Mouse (Mus musculus) embryonic facial prominence, embryonic 14.5 days (tissue): ENCODE data around the gene Loxl1. TPM values are rescaled to one million over a fixed set of nuclear protein-coding genes. Genes with fewer than 3 reads are reported as not detected.
A peak's percentile ranks its signal among the peaks of the same experiment; 100 is the strongest.
"Not testable (repeated sequence)": the region's sequence is repeated elsewhere in the genome, so short reads cannot be mapped to it uniquely, and the experiment has no call there.

ENCODE experiments used
- ATAC-seq: fragments of 200-750 bp; cut with Nextera tagmentation; 2 replicates; pipeline ENCODE4 v1.8.0; 2017; ENCODE audit warnings: low read depth, moderate number of reproducible peaks, moderate TSS enrichment
- DNase-seq: peaks from one replicate; pipeline ENCODE4 v3.0.0-alpha.2; 2015; ENCODE audit warnings: low spot score
- H3K27ac ChIP-seq: fragments of 300-500 bp; sonication (generic); replicated peaks from 2 replicates; pipeline ENCODE4 v1.5.1; 2014; ENCODE audit warnings: low read depth, mild to moderate bottlenecking, low read length, moderate library complexity
- H3K27me3 ChIP-seq: fragments of 300-500 bp; sonication (generic); replicated peaks from 2 replicates; pipeline ENCODE4 v1.6.1; 2014; ENCODE audit warnings: low read length; ENCODE audit not compliant: control insufficient read depth, insufficient read depth
- H3K36me3 ChIP-seq: fragments of 300-500 bp; sonication (generic); 2 replicates; pipeline ENCODE4 v1.6.1; 2014; ENCODE audit warnings: low read length, mixed read lengths; ENCODE audit not compliant: control insufficient read depth, insufficient read depth
- H3K4me1 ChIP-seq: fragments of 300-500 bp; sonication (generic); 2 replicates; pipeline ENCODE4 v1.6.1; 2014; ENCODE audit warnings: antibody characterized with exemption, low read length; ENCODE audit not compliant: control insufficient read depth, insufficient read depth
- H3K4me2 ChIP-seq: fragments of 300-500 bp; sonication (generic); 2 replicates; pipeline ENCODE4 v1.6.1; 2014; ENCODE audit warnings: low read depth, mild to moderate bottlenecking, low read length, moderate library complexity, mixed read lengths
- H3K4me3 ChIP-seq: fragments of 300-500 bp; sonication (generic); 2 replicates; pipeline ENCODE4 v1.5.1; 2014; ENCODE audit warnings: low read depth, mild to moderate bottlenecking, low read length
- H3K9ac ChIP-seq: fragments of 300-500 bp; sonication (generic); 2 replicates; pipeline ENCODE4 v1.6.1; 2014; ENCODE audit warnings: low read depth, mild to moderate bottlenecking, low read length, moderate library complexity, mixed read lengths
- H3K9me3 ChIP-seq: fragments of 300-500 bp; sonication (generic); 2 replicates; pipeline ENCODE4 v1.6.1; 2016; ENCODE audit warnings: low read length; ENCODE audit not compliant: control insufficient read depth
- WGBS: fragments of 180-500 bp; shearing (Covaris S2); extraction: QIAGEN DNeasy Blood & Tissue Kit; methylation state at CpG from one replicate; pipeline ENCODE4 v1.1.7; 2014; 5-methylcytosine and 5-hydroxymethylcytosine counted together
- polyA plus RNA-seq: library from polyadenylated mRNA; unstranded; fragments of >200 nt; fragmentation: Nextera tagmentation; extraction: Ambion mirVana; gene quantifications from 2 replicates; pipeline ENCODE4 v1.2.1, GENCODE M21; 2014

The Loxl1 gene
- polyA plus RNA-seq, 1 experiment from 2014 or later: 74.1 TPM

DNA sequence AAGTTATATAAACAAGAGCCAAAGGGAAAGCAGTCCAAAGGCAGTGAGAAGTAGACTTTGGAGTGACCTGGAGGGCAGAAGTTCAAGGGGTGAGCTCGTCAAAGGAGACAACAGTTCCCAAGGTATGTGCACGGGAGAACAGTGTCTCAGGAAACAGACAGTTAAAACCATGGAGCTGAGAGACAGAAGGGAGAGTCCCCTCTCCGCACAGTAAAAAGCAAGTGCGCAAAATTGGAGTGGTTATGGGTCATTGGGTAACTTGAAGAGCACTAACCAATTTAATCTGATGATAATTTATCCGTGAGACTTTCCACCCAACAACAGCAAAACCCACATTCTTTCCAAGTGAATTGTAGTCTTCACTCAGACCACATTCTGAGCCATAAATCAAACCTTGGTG lies 36.6 kb downstream of the Loxl1 start:
- Histone ChIP-seq H3K4me1 (peaks cover 16% of the 10 kb centered on the region), H3K36me3 (no peaks in the 10 kb centered on the region), H3K9ac (no peak overlapping the region), H3K9me3 (no peaks in the 10 kb centered on the region), H3K4me3 (no peak overlapping the region), H3K4me2 (no peak overlapping the region), H3K27ac (no peak overlapping the region), H3K27me3 (no peaks in the 10 kb centered on the region)
- 49% methylated on average over 5 of the region's 5 CpGs for WGBS
- DNase-seq: no peak
- ATAC-seq: no peak

DNA sequence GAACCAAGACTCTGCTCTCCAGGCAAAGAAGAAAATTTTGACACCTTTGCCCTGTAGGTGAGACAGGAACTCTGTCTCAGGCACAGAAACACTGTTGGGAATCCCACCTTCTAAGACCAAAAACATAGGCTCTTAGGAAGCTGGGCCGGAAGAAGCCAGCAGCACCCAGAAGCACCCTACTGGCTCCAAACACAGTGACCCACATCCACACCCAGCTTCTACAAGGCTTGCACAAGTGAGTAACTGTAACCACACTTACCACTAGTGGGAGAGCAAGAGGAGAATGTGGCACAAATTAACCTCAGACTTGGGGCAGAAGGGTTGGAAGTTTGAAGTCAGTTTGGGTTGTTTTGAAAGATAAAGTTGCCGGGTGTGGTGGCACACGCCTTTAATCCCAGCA lies 37.2 kb downstream of the Loxl1 start:
- Histone ChIP-seq H3K27me3 (no peaks in the 10 kb centered on the region), H3K4me2 (peak overlapping the region; percentile 30), H3K4me1 (peaks cover 16% of the 10 kb centered on the region), H3K9ac (peak overlapping the region; percentile 16; the same call in 1 of the 2 replicates), H3K9me3 (no peaks in the 10 kb centered on the region), H3K4me3 (no peak overlapping the region; the same call in 1 of the 2 replicates), H3K27ac (peak overlapping the region; percentile 81), H3K36me3 (no peaks in the 10 kb centered on the region)
- ATAC-seq: no peak
- DNase-seq: no peak
- WGBS: 71% methylated on average over 3 of the region's 3 CpGs

DNA sequence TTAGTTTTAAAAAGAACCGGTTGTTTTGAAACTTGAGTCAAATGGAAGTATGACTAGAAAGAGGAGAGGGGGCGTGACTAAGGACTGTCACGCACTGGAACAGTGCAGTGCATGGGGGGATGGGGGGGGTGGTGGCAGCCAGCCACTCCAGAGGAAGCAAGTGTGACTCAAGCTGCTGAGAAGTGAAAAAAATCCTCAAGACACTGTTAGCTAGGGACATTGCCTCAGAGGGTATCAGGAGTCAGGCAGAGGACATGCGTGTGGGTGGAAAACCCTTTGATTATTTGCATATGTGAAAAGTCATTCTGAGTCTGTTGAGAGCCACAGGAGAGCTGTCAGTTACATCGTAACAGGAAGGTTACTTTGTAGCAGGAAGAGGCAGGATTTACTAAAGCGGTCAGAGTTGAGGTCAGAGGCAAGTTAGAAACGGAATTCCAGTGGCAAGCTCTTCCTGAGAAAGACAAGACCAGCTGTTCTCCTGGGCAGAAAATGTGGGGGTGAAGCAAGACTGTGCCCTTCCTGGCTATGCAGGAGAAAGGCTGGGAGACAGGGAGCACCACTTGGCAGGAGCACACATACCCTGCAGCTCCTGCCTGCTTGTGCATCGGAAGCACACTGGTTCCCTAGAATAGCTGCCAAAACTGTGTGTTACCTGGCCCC lies 37.7 kb downstream of the Loxl1 start:
- peak overlapping the region; percentile 30 for H3K4me2 ChIP-seq
- ATAC-seq (peak; percentile 87), DNase-seq (peak; percentile 88)
- 7% methylated on average over 8 of the region's 8 CpGs for WGBS
- H3K4me3 ChIP-seq: no peak overlapping the region; the same call in 1 of the 2 replicates
- peak overlapping the region; percentile 16; the same call in 1 of the 2 replicates for H3K9ac ChIP-seq
- no peaks in the 10 kb centered on the region for H3K36me3 ChIP-seq
- H3K27ac ChIP-seq: peak overlapping the region; percentile 81
- H3K9me3 ChIP-seq: no peaks in the 10 kb centered on the region
- H3K4me1 ChIP-seq: peaks cover 16% of the 10 kb centered on the region
- H3K27me3 ChIP-seq: no peaks in the 10 kb centered on the region

DNA sequence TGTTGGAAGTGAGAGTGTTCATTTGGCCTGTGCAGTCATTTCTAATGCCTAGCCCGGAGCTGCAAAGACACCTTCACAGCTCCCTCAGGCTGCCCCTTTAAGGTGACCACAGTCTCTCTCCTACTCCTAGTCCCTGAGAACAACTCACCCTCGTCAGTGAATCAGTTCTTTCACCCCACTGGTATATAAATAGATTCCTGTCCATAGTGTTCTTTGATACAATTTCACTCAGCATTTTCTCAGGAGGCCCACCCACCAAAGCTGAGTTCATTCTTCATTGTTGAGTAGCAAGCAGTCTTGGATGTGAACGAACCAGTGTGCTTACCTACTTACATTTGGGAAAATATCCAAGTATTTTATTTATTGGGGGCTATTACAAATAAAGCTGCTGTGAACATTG lies 38.4 kb downstream of the Loxl1 start:
- WGBS: 43% methylated on average over 3 of the region's 3 CpGs
- no peak overlapping the region for H3K9ac ChIP-seq
- ATAC-seq (no peak), DNase-seq (no peak)
- no peak overlapping the region for H3K4me2 ChIP-seq
- H3K36me3 ChIP-seq: no peaks in the 10 kb centered on the region
- H3K27me3 ChIP-seq: no peaks in the 10 kb centered on the region
- peaks cover 16% of the 10 kb centered on the region for H3K4me1 ChIP-seq
- peak overlapping the region; percentile 81 for H3K27ac ChIP-seq
- no peaks in the 10 kb centered on the region for H3K9me3 ChIP-seq
- H3K4me3 ChIP-seq: no peak overlapping the region

DNA sequence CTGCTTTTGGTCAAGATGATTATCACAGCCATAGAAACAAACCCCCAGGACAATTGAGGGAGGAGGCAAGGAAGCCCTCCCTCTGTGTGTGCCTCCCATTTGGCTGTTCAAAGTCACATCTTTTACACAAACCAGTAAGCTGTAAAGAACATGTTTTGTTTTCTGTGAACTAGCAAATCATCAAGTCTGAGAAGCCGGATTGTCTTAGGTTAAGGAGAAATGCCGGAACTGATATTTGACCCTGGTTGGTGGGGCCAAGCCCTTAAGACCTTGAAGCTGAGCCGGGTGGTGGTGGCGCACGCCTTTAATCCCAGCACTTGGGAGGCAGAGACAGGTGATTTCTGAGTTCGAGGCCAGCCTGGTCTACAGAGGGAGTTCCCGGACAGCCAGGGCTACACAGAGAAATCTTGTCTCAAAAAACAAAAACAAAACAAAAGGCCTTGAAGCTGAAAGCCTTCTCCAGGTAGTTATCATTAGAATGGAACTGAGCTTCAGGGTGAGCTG lies 38.8 kb downstream of the Loxl1 start:
- Histone ChIP-seq H3K4me3 (no peak overlapping the region), H3K27ac (peak overlapping the region; percentile 81; the same call in 1 of the 2 replicates), H3K4me2 (no peak overlapping the region), H3K4me1 (peaks cover 16% of the 10 kb centered on the region), H3K36me3 (no peaks in the 10 kb centered on the region), H3K27me3 (no peaks in the 10 kb centered on the region), H3K9ac (no peak overlapping the region), H3K9me3 (no peaks in the 10 kb centered on the region)
- ATAC-seq (no peak), DNase-seq (no peak)
- WGBS: 66% methylated on average over 7 of the region's 7 CpGs

DNA sequence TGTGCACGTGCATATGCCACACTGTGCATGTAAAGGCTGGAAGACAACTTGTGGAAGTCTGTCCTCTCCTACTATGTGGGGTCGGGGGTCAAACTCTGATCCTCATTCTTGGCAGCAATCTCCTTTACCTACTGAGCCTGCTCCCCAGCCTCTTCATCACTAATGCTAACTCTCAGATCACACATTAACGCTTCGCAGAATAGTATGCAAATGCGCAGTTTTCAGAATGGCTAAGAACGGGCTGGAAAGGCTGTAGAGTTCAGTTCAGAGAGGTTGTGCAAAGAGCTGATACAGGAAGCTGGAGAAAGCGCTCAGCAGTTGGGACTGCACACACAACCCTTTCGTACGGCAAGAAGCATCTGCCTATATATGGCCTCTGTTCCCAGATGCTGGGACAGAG lies 40.1 kb downstream of the Loxl1 start:
- Histone ChIP-seq H3K4me2 (no peak overlapping the region), H3K4me1 (peaks cover 16% of the 10 kb centered on the region), H3K36me3 (no peaks in the 10 kb centered on the region), H3K27me3 (no peaks in the 10 kb centered on the region), H3K9ac (no peak overlapping the region), H3K4me3 (no peak overlapping the region), H3K27ac (no peak overlapping the region), H3K9me3 (no peaks in the 10 kb centered on the region)
- 77% methylated on average over 9 of the region's 9 CpGs for WGBS
- ATAC-seq (no peak), DNase-seq (no peak)

DNA sequence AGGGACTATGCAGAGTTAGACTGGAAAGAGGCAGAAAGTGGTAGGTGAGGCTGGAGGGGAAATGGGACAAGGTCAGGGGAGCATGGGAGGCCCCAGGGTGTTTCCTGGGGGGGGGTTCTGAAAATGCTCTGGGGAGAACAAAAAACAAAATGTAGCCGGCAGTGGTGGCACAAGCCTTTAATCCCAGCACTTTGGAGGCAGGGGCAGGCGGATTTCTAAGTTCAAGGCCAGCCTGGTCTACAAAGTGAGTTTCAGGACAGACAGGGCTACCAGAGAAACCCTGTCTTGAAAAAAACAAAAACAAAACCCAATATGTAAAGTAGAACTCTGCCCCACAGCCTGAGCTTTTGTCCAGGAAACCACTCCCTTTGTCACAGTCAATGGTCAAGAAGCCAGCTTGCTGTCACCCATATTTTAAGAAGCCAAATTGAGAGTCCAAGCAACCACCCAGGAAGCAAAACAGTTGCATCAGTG lies 40.9 kb downstream of the Loxl1 start:
- Histone ChIP-seq H3K9me3 (no peaks in the 10 kb centered on the region), H3K4me2 (no peak overlapping the region), H3K27me3 (no peaks in the 10 kb centered on the region), H3K4me1 (peaks cover 16% of the 10 kb centered on the region), H3K36me3 (no peaks in the 10 kb centered on the region), H3K27ac (no peak overlapping the region), H3K9ac (no peak overlapping the region), H3K4me3 (no peak overlapping the region)
- DNase-seq: no peak
- WGBS: 73% methylated on average over 2 of the region's 2 CpGs
- no peak for ATAC-seq

DNA sequence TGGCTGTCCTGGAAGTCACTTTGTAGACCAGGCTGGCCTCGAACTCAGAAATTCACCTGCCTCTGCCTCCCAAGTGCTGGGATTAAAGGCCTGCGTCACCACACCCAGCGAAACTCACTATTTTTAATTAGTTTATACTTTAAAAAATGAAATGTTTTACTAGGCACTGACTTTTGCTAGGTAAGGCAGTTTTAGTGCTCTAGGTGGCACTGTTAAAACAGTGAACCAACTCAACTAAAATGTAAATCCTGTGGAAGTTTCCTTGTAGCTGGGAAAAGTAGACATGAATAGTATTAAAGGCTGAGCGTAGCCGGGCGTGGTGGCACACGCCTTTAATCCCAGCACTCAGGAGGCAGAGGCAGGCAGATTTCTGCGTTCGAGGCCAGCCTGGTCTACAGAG lies 41.4 kb downstream of the Loxl1 start:
- H3K4me3 ChIP-seq, DNase-seq, ATAC-seq, H3K9ac ChIP-seq, H3K4me2 ChIP-seq, H3K27ac ChIP-seq, H3K36me3 ChIP-seq, H3K9me3 ChIP-seq, H3K27me3 ChIP-seq: not testable (repeated sequence)
- H3K4me1 ChIP-seq: peaks cover 16% of the 10 kb centered on the region
- WGBS: 87% methylated on average over 9 of the region's 9 CpGs

DNA sequence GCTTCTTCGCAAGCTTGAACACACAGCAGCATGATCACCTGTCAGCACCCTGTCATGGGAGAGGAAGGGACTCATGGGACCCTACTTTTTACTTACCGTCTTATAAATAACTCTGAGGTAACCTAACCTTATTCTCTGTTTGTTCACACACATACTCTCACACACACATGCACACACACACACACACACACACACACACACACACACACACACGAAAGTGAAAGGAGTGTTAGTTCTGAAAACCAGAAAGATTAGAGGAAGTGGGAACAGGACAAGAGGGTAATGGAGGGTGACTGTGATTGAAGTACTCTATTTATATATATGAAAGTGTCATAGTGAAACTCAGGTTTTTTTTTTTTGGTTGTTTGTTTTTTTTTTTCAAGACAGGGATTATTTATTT lies 41.9 kb downstream of the Loxl1 start:
- Histone ChIP-seq H3K9ac (no peak overlapping the region), H3K36me3 (no peaks in the 10 kb centered on the region), H3K4me1 (peaks cover 18% of the 10 kb centered on the region), H3K9me3 (no peaks in the 10 kb centered on the region), H3K27ac (no peak overlapping the region), H3K4me2 (no peak overlapping the region), H3K4me3 (no peak overlapping the region), H3K27me3 (no peaks in the 10 kb centered on the region)
- ATAC-seq (no peak), DNase-seq (no peak)
- 75% methylated on average over 3 of the region's 3 CpGs for WGBS
